Mouse (Mus musculus) embryonic fibroblast, embryonic 13.5 days (primary cell): ENCODE results near the gene BC016579. TPM values are rescaled to one million over a fixed set of nuclear protein-coding genes. Genes with fewer than 3 reads are reported as not detected.

ENCODE experiments used
- H3K27ac ChIP-seq: 2 replicates; pipeline ENCODE4 v1.5.1; 2012; ENCODE audit warnings: low read length, control low read depth, inconsistent platforms; ENCODE audit not compliant: insufficient read depth
- H3K4me1 ChIP-seq: 2 replicates; pipeline ENCODE4 v1.6.1; 2011; ENCODE audit warnings: low read length; ENCODE audit not compliant: control insufficient read depth, insufficient read depth
- H3K4me3 ChIP-seq: 2 replicates; pipeline ENCODE4 v1.5.1; 2011; ENCODE audit warnings: mild to moderate bottlenecking, control low read depth, low read length; ENCODE audit not compliant: insufficient read depth
- CTCF ChIP-seq: IDR thresholded peaks from 2 replicates; pipeline ENCODE4 v1.5.1; 2011; ENCODE audit warnings: mild to moderate bottlenecking, control low read depth, low read length, moderate library complexity, borderline replicate concordance; ENCODE audit not compliant: insufficient read depth
- POLR2A ChIP-seq: IDR thresholded peaks from 2 replicates; pipeline ENCODE4 v1.6.1; 2011; ENCODE audit warnings: low read depth, mild to moderate bottlenecking, control low read depth, low read length, moderate library complexity
- polyA plus RNA-seq: library from polyadenylated mRNA; stranded (reverse); fragments of >200 nt; gene quantifications from 2 replicates; pipeline ENCODE4 v1.2.4, GENCODE M21; 2011; ENCODE audit warnings: low read depth; ENCODE audit not compliant: missing spikeins, insufficient read length

Gene BC016579
- polyA plus RNA-seq, 1 experiment: not detected

- no peaks in the 10 kb centered on the region for H3K4me1 ChIP-seq
- no peak for TF ChIP-seq POLR2A
- TF ChIP-seq CTCF: no peak
Measured at GRCm38 (mm10) chr16:45579883-45580282, 74.0 kb downstream of the BC016579 start.

More at GRCm38 (mm10) chr16:45579883-45580282, 74.0 kb downstream of the BC016579 start:
- Histone ChIP-seq H3K27ac (no peak overlapping the region), H3K4me3 (no peak overlapping the region)

Other genes starting within 250 kb of the BC016579 start
- gene Cd200, start 245.0 kb downstream of the BC016579 start, polyA plus RNA-seq: 0.94 and 4.1 TPM in 2 replicates
- not detected in 2 replicates for gene Gm609, start 161.1 kb downstream of the BC016579 start, polyA plus RNA-seq
- not detected in 2 replicates for gene Gm17783, start 122.0 kb downstream of the BC016579 start, polyA plus RNA-seq
- not detected in 2 replicates for gene Slc9c1, start 118.8 kb downstream of the BC016579 start, polyA plus RNA-seq
- gene Gcsam, start 43.7 kb downstream of the BC016579 start, polyA plus RNA-seq: not detected in 2 replicates
- 0.25 TPM in 1 of 2 replicates, not detected in the other for gene Tmprss7, start 39.6 kb upstream of the BC016579 start, polyA plus RNA-seq
- 1.7 TPM in 2 replicates for gene Tagln3, start 70.5 kb upstream of the BC016579 start, polyA plus RNA-seq
- 19.2 and 25.2 TPM in 2 replicates for gene Abhd10, start 88.9 kb upstream of the BC016579 start, polyA plus RNA-seq